11 mouse cellular contexts compared by ENCODE assay signal in genomic region chr15:89557179-89557995, GRCm38 (mm10). TPM values are rescaled to one million over a fixed set of nuclear protein-coding genes. Genes with fewer than 3 reads are reported as not detected.
A peak's percentile ranks its signal among the peaks of the same experiment; 100 is the strongest.
DNase-seq lines count a peak whose midpoint lies in the region; ATAC-seq and TF ChIP-seq lines count a peak whose summit lies in the region.
"Had no signal": no experiment of that assay in that cellular context is flagged by ENCODE, and none has a peak within 500 bp of the region (broad histone marks: within the 10 kb centered on the region; RNA-seq: fewer than 3 reads in every experiment).

No protein-coding gene starts in this region.

- H3K27me3 ChIP-seq in lung, postnatal 0 days (replicated peaks; ENCODE audit: insufficient read depth, low read length) = peaks cover 10% of the 10 kb centered on the region; the same call in 1 of the 2 replicates
- H3K27me3 ChIP-seq in limb, embryonic 10.5 days (ENCODE audit: low read depth, poor library complexity, severe bottlenecking) = peaks cover 60% of the 10 kb centered on the region
- peaks cover 15% of the 10 kb centered on the region for H3K27me3 ChIP-seq in stomach, embryonic 16.5 days (ENCODE audit: control insufficient read depth, insufficient read depth, low read length)

- peak; percentile 14 for ATAC-seq in lung, postnatal 0 days
- ATAC-seq in stomach, embryonic 16.5 days (ENCODE audit: insufficient read depth, low FRiP score) = peak; percentile 39; the same call in 1 of the 2 replicates

- no peak for TF ChIP-seq CTCF in lung, postnatal 0 days (IDR thresholded peaks at IDR 0.05)

- no peak overlapping the region for H3K9ac ChIP-seq in lung, postnatal 0 days (replicated peaks; ENCODE audit: low read depth)
- peak overlapping the region; percentile 46 for H3K9ac ChIP-seq in stomach, embryonic 16.5 days (ENCODE audit: low read length)

- no peak for TF ChIP-seq EP300 in lung, postnatal 0 days (IDR thresholded peaks at IDR 0.05)

- H3K27ac ChIP-seq in lung, postnatal 0 days (ENCODE audit: low read length) = no peak overlapping the region
- no peak overlapping the region; the same call in 1 of the 2 replicates for H3K27ac ChIP-seq in limb, embryonic 10.5 days
- peak overlapping the region; percentile 52; the same call in 1 of the 2 replicates for H3K27ac ChIP-seq in stomach, embryonic 16.5 days (ENCODE audit: low read length)

- H3K4me2 ChIP-seq in lung, postnatal 0 days (replicated peaks; ENCODE audit: low read depth, low read length) = 0 out of 2 replicates have a peak overlapping the region, but pooled peaks have one; percentile 25
- H3K4me2 ChIP-seq in stomach, embryonic 16.5 days (ENCODE audit: low read depth, low read length) = peak overlapping the region; percentile 54

- H3K4me3 ChIP-seq in lung, postnatal 0 days (ENCODE audit: low read depth, low read length) = peak overlapping the region; percentile 5; the same call in 1 of the 2 replicates
- H3K4me3 ChIP-seq in limb, embryonic 10.5 days = peak overlapping the region; percentile 47
- peak overlapping the region; percentile 32 for H3K4me3 ChIP-seq in stomach, embryonic 16.5 days (replicated peaks; ENCODE audit: low read length)

- no peaks in the 10 kb centered on the region; the same call in 1 of the 2 replicates for H3K36me3 ChIP-seq in lung, postnatal 0 days (ENCODE audit: insufficient read depth, low read length)
- no peaks in the 10 kb centered on the region for H3K36me3 ChIP-seq in limb, embryonic 10.5 days
- H3K36me3 ChIP-seq in stomach, embryonic 16.5 days (ENCODE audit: control insufficient read depth, insufficient read depth, low read length) = no peaks in the 10 kb centered on the region

- H3K4me1 ChIP-seq in lung, postnatal 0 days (ENCODE audit: insufficient read depth, low read depth, low read length) = no peaks in the 10 kb centered on the region
- peaks cover 30% of the 10 kb centered on the region for H3K4me1 ChIP-seq in limb, embryonic 10.5 days
- peaks cover 13% of the 10 kb centered on the region for H3K4me1 ChIP-seq in stomach, embryonic 16.5 days (ENCODE audit: control insufficient read depth, insufficient read depth, low read length)

- peak; percentile 49 for DNase-seq in cerebellum, adult 9-11 months
- DNase-seq in cerebellum, adult 8-10 months = no peak
- DNase-seq in lung, postnatal 0 days (ENCODE audit: low spot score) = no peak
- no peak for DNase-seq in lung, postnatal 4 days
- DNase-seq in limb, embryonic 10.5 days (ENCODE audit: low spot score) = peak; percentile 37
- no peak for DNase-seq in ovary, postnatal 14 days (ENCODE audit: low spot score)
- DNase-seq in adrenal gland, adult (ENCODE audit: inconsistent age in 2 of 2, low spot score in 1 of 2) = no peak
- DNase-seq: adrenal gland, postnatal 10 days; B cell, adult 2 months had no signal

- 23% methylated on average over 39 of the region's 40 CpGs for WGBS in lung, postnatal 0 days
- WGBS in limb, embryonic 10.5 days = 8% methylated on average over 40 of the region's 40 CpGs
- 20% methylated on average over 38 of the region's 40 CpGs for WGBS in stomach, embryonic 16.5 days

- no peaks in the 10 kb centered on the region for H3K9me3 ChIP-seq in lung, postnatal 0 days (ENCODE audit: low read length)
- H3K9me3 ChIP-seq in limb, embryonic 10.5 days (replicated peaks) = no peaks in the 10 kb centered on the region
- H3K9me3 ChIP-seq in stomach, embryonic 16.5 days (replicated peaks; ENCODE audit: control insufficient read depth, low read length) = no peaks in the 10 kb centered on the region

RNA-seq across cellular contexts. Expression of gene Acr, which starts 10.7 kb away (rescaled TPM):
- 0.08 TPM in 1 of 2 replicates, not detected in the other for polyA plus RNA-seq in lung, postnatal 0 days (2015; fragmentation: Nextera tagmentation; extraction: Ambion mirVana)
- polyA plus RNA-seq in limb, embryonic 10.5 days (2016; fragmentation: Nextera tagmentation; extraction: Ambion mirVana) = 0.10 TPM in 1 of 2 replicates, not detected in the other
- not detected in 2 replicates for polyA plus RNA-seq in stomach, embryonic 16.5 days (2015; fragmentation: Nextera tagmentation; extraction: Ambion mirVana)
- polyA plus RNA-seq: liver, embryonic 16.5 days had no signal

RNA-seq across cellular contexts. Expression of gene Rabl2, which starts 34.3 kb away (rescaled TPM):
- 23.1 and 24.2 TPM in 2 replicates for polyA plus RNA-seq in lung, postnatal 0 days (2015; fragmentation: Nextera tagmentation; extraction: Ambion mirVana)
- 64.8 and 65.6 TPM in 2 replicates for polyA plus RNA-seq in limb, embryonic 10.5 days (2016; fragmentation: Nextera tagmentation; extraction: Ambion mirVana)
- polyA plus RNA-seq in stomach, embryonic 16.5 days (2015; fragmentation: Nextera tagmentation; extraction: Ambion mirVana) = 34.6 and 35.2 TPM in 2 replicates

RNA-seq across cellular contexts. Expression of gene Shank3, which starts 58.0 kb away (rescaled TPM):
- 1.8 and 2.2 TPM in 2 replicates for polyA plus RNA-seq in lung, postnatal 0 days (2015; fragmentation: Nextera tagmentation; extraction: Ambion mirVana)
- 2.1 and 2.8 TPM in 2 replicates for polyA plus RNA-seq in limb, embryonic 10.5 days (2016; fragmentation: Nextera tagmentation; extraction: Ambion mirVana)
- 1.1 and 1.8 TPM in 2 replicates for polyA plus RNA-seq in stomach, embryonic 16.5 days (2015; fragmentation: Nextera tagmentation; extraction: Ambion mirVana)

Comparison
In these comparisons a context has a peak if more than half of its experiments do, and no peak if none do; other contexts are left out.
1. DNase-seq: peak in cerebellum, adult 9-11 months (single experiment) and limb, embryonic 10.5 days (single experiment); none in cerebellum, adult 8-10 months (single experiment), lung, postnatal 0 days (single experiment), lung, postnatal 4 days (0 of 2), ovary, postnatal 14 days (single experiment) and adrenal gland, adult (0 of 2).
2. Peak in every context shown above with its lines, with median percentiles within 50 percentile points of each other: H3K4me3 ChIP-seq.